Mouse (Mus musculus) small intestine, adult 2 months (tissue): ENCODE data around the gene Zfhx3.

Source experiments
- CTCF ChIP-seq: fragments of 200-500 bp; IDR thresholded peaks from 2 replicates; pipeline ENCODE4 v1.5.1; 2012; ENCODE audit warnings: low read depth, mild to moderate bottlenecking, control low read depth, inconsistent platforms, low read length, moderate library complexity, mixed read lengths; ENCODE audit not compliant: insufficient replicate concordance, insufficient read length; ENCODE audit errors: extremely low read depth
- POLR2A ChIP-seq: fragments of 200-500 bp; IDR thresholded peaks from 2 replicates; pipeline ENCODE4 v1.6.1; 2012; ENCODE audit warnings: low read depth, mild to moderate bottlenecking, control low read depth, inconsistent platforms, low read length, moderate library complexity

DNA sequence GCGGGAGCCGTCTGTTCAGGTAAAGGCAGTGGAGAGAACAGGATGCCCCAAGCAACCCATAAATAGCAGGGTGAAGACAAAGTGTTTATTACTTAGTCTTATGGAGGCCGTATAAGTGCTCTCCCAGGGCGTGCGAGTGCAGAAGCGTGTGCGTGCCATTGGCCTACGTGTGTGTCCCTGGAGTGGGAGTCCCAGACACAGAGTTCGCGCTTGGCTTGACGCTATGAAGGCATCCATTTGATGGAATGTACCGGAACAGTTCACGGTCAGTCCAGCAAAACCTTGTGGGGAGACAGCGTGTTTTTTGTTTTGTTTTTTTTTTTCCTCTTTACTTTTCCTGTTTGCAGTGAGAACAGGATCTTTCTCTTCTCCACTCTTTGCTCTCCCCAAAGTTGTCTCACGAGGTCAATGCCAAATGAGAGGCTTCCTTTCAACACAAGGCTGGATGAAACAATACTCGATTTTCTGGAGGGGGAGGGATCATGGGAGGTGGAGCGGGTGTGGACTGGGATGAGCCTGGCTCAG is 732.6 kb downstream of the Zfhx3 start:
- TF ChIP-seq POLR2A = no peak
- TF ChIP-seq CTCF = no peak
